Mouse (Mus musculus) ES-Bruce4 (cell line): ENCODE data around the gene Lamb2.

Experiments used
- CTCF ChIP-seq: IDR thresholded peaks from one replicate; pipeline ENCODE4 v1.8.1; 2011; ENCODE audit warnings: low read depth, low read length
- EP300 ChIP-seq: IDR thresholded peaks from 2 replicates; pipeline ENCODE4 v1.6.1; 2011; ENCODE audit warnings: low read depth, low read length; ENCODE audit not compliant: insufficient read depth
- POLR2A ChIP-seq: IDR thresholded peaks from one replicate; pipeline ENCODE4 v1.8.1; 2011; ENCODE audit warnings: low read length; ENCODE audit not compliant: insufficient read depth

GRCm38 (mm10) chr9:108485301-108485875 lies 5.9 kb downstream of the Lamb2 start:
- TF ChIP-seq POLR2A (no peak), CTCF (no peak), EP300 (no peak)
